Mouse (Mus musculus) forebrain, postnatal 0 days (tissue): ENCODE data around the gene Dnhd1. TPM values are rescaled to one million over a fixed set of nuclear protein-coding genes. Genes with fewer than 3 reads are reported as not detected.

Source experiments
- ATAC-seq: fragments of 200-750 bp; cut with Nextera tagmentation; 2 replicates; pipeline ENCODE4 v1.8.0; 2017; ENCODE audit warnings: mild to moderate bottlenecking, moderate library complexity
- DNase-seq: peaks from one replicate; pipeline ENCODE4 v3.0.0-alpha.2; 2015
- H3K27ac ChIP-seq: fragments of 300-500 bp; sonication (generic); 2 replicates; pipeline ENCODE4 v1.5.1; 2014; ENCODE audit warnings: low read depth, mild to moderate bottlenecking, antibody characterized with exemption, low read length, moderate library complexity, mixed read lengths
- H3K27me3 ChIP-seq: fragments of 300-500 bp; sonication (generic); 2 replicates; pipeline ENCODE4 v1.6.1; 2014; ENCODE audit warnings: mild to moderate bottlenecking, low read length, mixed read lengths; ENCODE audit not compliant: insufficient read depth
- H3K36me3 ChIP-seq: fragments of 300-500 bp; sonication (generic); 2 replicates; pipeline ENCODE4 v1.6.1; 2014; ENCODE audit warnings: mild to moderate bottlenecking, moderate library complexity; ENCODE audit not compliant: insufficient read depth
- H3K4me1 ChIP-seq: fragments of 300-500 bp; sonication (generic); 2 replicates; pipeline ENCODE4 v1.6.1; 2014; ENCODE audit warnings: antibody characterized with exemption; ENCODE audit not compliant: insufficient read depth
- H3K4me2 ChIP-seq: fragments of 300-500 bp; sonication (generic); 2 replicates; pipeline ENCODE4 v1.6.1; 2014; ENCODE audit warnings: low read depth, mild to moderate bottlenecking, moderate library complexity
- H3K4me3 ChIP-seq: fragments of 300-500 bp; sonication (generic); 2 replicates; pipeline ENCODE4 v1.5.1; 2014; ENCODE audit warnings: low read depth, low read length, mixed read lengths
- H3K9ac ChIP-seq: fragments of 300-500 bp; sonication (generic); 2 replicates; pipeline ENCODE4 v1.6.1; 2014; ENCODE audit warnings: mild to moderate bottlenecking
- H3K9me3 ChIP-seq: fragments of 300-500 bp; sonication (generic); 2 replicates; pipeline ENCODE4 v1.6.1; 2016; ENCODE audit warnings: low read length
- CTCF ChIP-seq: sonication (generic); IDR thresholded peaks from 2 replicates; pipeline ENCODE4 v1.5.1; 2016; ENCODE audit warnings: antibody characterized with exemption, control low read depth, low read depth
- WGBS: fragments of 180-500 bp; shearing (Covaris S2); extraction: QIAGEN DNeasy Blood & Tissue Kit; methylation state at CpG from one replicate; pipeline ENCODE4 v1.1.7; 2014; 5-methylcytosine and 5-hydroxymethylcytosine counted together
- polyA plus RNA-seq: library from polyadenylated mRNA; unstranded; fragments of >200 nt; fragmentation: Nextera tagmentation; extraction: Ambion mirVana; gene quantifications from 2 replicates; pipeline ENCODE4 v1.2.1, GENCODE M21; 2015
- total RNA-seq: library from RNA; depleted of rRNA; stranded (reverse); fragments of >200 nt; gene quantifications from 2 replicates; pipeline ENCODE4 v1.2.3, GENCODE M21; 2014; rRNA removed

Dnhd1 gene
- total RNA-seq (1.8 and 4.6 TPM in 2 replicates), polyA plus RNA-seq (0.08 and 0.48 TPM in 2 replicates)

- WGBS = 1% methylated on average over 17 of the region's 17 CpGs
- no peaks in the 10 kb centered on the region for H3K36me3 ChIP-seq
- peak within 1 kb of the TSS; percentile 34 for H3K4me3 ChIP-seq
- H3K9ac ChIP-seq = peak within 1 kb of the TSS; percentile 35; the same call in 1 of the 2 replicates
- H3K27me3 ChIP-seq = no peaks in the 10 kb centered on the region
- TF ChIP-seq CTCF = peak; percentile 67
- H3K9me3 ChIP-seq = no peaks in the 10 kb centered on the region
- 0 out of 2 replicates have a peak, but pooled peaks cover 3% of the 10 kb centered on the region for H3K4me1 ChIP-seq
- peak; percentile 47 for DNase-seq
- peak within 1 kb of the TSS; percentile 70 for H3K4me2 ChIP-seq
- no peak within 1 kb of the TSS for H3K27ac ChIP-seq
- peak; percentile 93 for ATAC-seq
Measured at GRCm38 (mm10) chr7:105650639-105651435, at the start of gene Dnhd1. Gene Dnhd1 (plus strand): TSS chr7:105650827.

DNA sequence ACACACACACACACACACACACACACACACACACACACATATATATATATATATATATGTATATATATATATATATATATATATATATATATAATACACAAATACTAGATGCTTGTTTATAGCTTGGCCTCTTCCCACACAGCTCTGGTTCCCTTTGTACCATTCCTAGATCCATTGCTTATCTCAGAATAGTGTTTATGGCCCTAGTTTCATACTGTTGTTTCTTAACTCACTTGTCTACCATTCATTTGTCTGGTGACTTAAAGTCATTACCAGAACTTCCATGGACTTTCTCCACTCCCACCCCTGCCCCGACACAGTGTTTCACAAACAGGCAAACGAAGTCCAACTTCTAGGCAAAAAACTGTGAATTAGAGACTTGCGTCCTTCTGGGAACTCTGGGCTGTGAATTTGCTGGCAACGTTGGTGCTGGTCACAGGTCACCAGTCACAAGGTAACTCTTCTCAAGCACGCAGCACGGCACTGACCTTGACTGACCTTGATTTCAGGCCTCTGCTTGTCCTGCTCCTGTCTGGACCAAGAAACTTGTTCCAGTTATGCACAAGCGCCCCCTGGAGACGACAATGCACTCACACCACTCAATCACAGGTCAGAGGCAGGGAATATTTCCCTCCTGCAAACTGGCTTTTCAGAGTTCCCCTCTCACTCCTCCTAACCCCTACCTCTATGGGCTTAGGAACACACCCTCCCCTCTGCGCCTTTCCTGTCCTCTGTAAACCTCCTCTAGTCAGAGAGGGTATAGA, 47.6 kb upstream of the Dnhd1 start:
- no peak overlapping the region for H3K4me2 ChIP-seq
- DNase-seq (peak; percentile 26), ATAC-seq (no peak; the same call in 1 of the 2 replicates)
- WGBS = 38% methylated on average over 9 of the region's 9 CpGs
- TF ChIP-seq CTCF = peak; percentile 71
- no peaks in the 10 kb centered on the region for H3K27me3 ChIP-seq
- H3K9ac ChIP-seq = no peak overlapping the region
- H3K4me3 ChIP-seq = no peak overlapping the region
- H3K27ac ChIP-seq = no peak overlapping the region
- H3K36me3 ChIP-seq = no peaks in the 10 kb centered on the region
- no peaks in the 10 kb centered on the region for H3K9me3 ChIP-seq
- no peaks in the 10 kb centered on the region for H3K4me1 ChIP-seq

DNA sequence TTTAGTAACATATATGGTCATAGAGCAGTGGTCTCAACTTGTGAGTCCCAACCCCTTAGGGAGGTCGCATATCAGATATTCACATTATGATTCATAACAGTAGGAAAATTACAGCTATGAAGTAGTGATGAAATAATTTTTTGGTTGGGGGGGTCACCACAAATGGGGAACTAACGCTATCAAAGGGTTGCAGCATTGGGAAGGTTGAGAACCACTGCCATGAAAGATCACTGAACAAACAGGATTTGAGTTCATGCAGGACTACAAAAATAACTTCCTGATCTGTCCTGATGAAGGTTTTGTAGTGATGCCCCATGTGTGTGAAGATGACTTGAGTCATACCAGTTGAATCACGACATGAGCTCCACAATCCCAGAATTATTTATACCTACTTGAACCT, 42.2 kb upstream of the Dnhd1 start:
- H3K9me3 ChIP-seq = no peaks in the 10 kb centered on the region
- H3K36me3 ChIP-seq = peaks cover 43% of the 10 kb centered on the region
- H3K27me3 ChIP-seq = no peaks in the 10 kb centered on the region
- no peaks in the 10 kb centered on the region for H3K4me1 ChIP-seq
- no peak for DNase-seq
- H3K4me3 ChIP-seq = no peak overlapping the region
- H3K4me2 ChIP-seq = no peak overlapping the region
- ATAC-seq = no peak
- no peak overlapping the region for H3K27ac ChIP-seq
- WGBS = 90% methylated on average over 3 of the region's 3 CpGs
- no peak overlapping the region for H3K9ac ChIP-seq
- TF ChIP-seq CTCF = no peak

DNA sequence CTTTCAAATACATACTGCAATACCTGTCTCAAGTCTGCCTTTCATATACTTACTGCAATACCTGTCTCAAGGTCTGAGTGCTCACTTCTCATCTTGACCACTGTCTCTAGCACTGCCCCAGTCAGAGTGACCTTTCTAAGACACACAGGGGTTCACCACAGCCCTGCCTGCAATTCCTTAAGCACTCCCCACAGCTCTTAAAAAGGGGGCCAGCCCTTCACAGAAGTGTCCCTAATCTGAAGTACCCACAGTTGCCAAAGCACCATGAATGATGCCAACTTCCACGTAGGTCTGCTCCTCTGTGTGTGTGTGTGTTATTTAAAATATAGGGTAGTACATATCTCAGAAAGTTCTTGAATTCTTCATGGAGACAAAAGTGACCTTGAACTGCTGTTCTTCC, 38.9 kb upstream of the Dnhd1 start:
- H3K36me3 ChIP-seq = peaks cover 74% of the 10 kb centered on the region
- no peak overlapping the region for H3K9ac ChIP-seq
- no peak overlapping the region for H3K27ac ChIP-seq
- H3K4me1 ChIP-seq = no peaks in the 10 kb centered on the region
- H3K4me2 ChIP-seq = no peak overlapping the region
- H3K9me3 ChIP-seq = no peaks in the 10 kb centered on the region
- no peak overlapping the region for H3K4me3 ChIP-seq
- no peak for TF ChIP-seq CTCF
- ATAC-seq (no peak), DNase-seq (no peak)
- H3K27me3 ChIP-seq = no peaks in the 10 kb centered on the region
- 82% methylated on average over 1 of the region's 1 CpGs for WGBS

- TF ChIP-seq CTCF = no peak
- H3K4me3 ChIP-seq = no peak overlapping the region
- ATAC-seq (no peak), DNase-seq (no peak)
- H3K36me3 ChIP-seq = peaks cover 97% of the 10 kb centered on the region
- H3K9me3 ChIP-seq = no peaks in the 10 kb centered on the region
- H3K27me3 ChIP-seq = no peaks in the 10 kb centered on the region
- WGBS = 93% methylated on average over 1 of the region's 1 CpGs
- H3K27ac ChIP-seq = no peak overlapping the region
- no peaks in the 10 kb centered on the region for H3K4me1 ChIP-seq
- no peak overlapping the region for H3K4me2 ChIP-seq
- no peak overlapping the region for H3K9ac ChIP-seq
Measured at GRCm38 (mm10) chr7:105614400-105614799, 36.2 kb upstream of the Dnhd1 start.

DNA sequence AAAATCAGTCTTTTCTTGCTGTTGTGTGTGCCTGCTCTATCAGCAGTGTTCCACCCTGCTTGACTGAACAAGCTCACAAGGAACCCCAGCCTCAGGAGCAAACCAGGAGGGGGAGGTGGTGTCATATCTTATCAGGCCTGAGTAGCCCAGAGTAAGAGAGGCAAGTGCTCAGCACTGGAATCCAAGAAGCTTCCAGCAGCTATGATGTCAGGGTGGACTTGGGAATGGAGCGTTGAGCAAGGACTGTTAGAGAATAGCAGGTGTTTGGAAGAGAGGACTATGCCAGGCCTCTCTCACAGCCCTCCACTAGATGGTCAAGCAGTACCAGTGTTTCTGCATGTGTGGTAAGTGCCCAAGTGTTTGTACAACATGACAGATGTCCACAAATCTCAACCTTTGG, 34.9 kb upstream of the Dnhd1 start:
- ATAC-seq = no peak
- H3K36me3 ChIP-seq = peaks cover 98% of the 10 kb centered on the region
- TF ChIP-seq CTCF = no peak
- no peaks in the 10 kb centered on the region for H3K27me3 ChIP-seq
- H3K27ac ChIP-seq = no peak overlapping the region
- 82% methylated on average over 1 of the region's 1 CpGs for WGBS
- H3K4me3 ChIP-seq = no peak overlapping the region
- H3K9me3 ChIP-seq = no peaks in the 10 kb centered on the region
- H3K9ac ChIP-seq = no peak overlapping the region
- no peak overlapping the region for H3K4me2 ChIP-seq
- no peaks in the 10 kb centered on the region for H3K4me1 ChIP-seq
- no peak for DNase-seq

- Histone ChIP-seq H3K36me3 (peaks cover 98% of the 10 kb centered on the region), H3K9me3 (no peaks in the 10 kb centered on the region), H3K4me3 (no peak overlapping the region), H3K27ac (no peak overlapping the region), H3K27me3 (no peaks in the 10 kb centered on the region), H3K4me2 (no peak overlapping the region), H3K4me1 (no peaks in the 10 kb centered on the region), H3K9ac (no peak overlapping the region)
- WGBS = 91% methylated on average over 6 of the region's 6 CpGs
- TF ChIP-seq CTCF = no peak
- ATAC-seq = no peak
- no peak for DNase-seq
Measured at GRCm38 (mm10) chr7:105616561-105616960, 34.1 kb upstream of the Dnhd1 start.
